ENCODE assay signal across 8 mouse cellular contexts in the genomic region with DNA sequence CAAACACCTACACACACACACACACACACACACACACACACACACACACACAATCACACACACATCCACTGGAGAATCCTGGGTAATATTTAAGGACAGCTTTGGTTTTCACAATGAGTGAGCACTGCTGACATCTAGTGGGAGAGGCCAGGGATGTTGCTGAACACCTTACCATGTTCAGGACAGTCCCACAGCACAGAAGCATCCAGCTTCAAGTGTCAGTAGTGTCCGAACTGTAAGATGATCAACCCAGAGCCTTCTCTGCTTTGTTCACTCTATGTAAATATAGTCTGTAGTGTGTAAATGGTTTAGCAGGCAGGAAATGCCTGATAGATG.
DNase-seq lines count a peak whose midpoint lies in the region; ATAC-seq lines count a peak whose summit lies in the region.

No protein-coding gene starts in this region.

- no peak overlapping the region for H3K4me3 ChIP-seq in intestine, embryonic 15.5 days (replicated peaks)
- no peak overlapping the region for H3K4me3 ChIP-seq in neural tube, embryonic 14.5 days (ENCODE audit: low read depth, low read length)

- no peak overlapping the region for H3K4me2 ChIP-seq in intestine, embryonic 15.5 days (replicated peaks)
- H3K4me2 ChIP-seq in neural tube, embryonic 14.5 days (ENCODE audit: low read depth, low read length): no peak overlapping the region

- no peaks in the 10 kb centered on the region for H3K27me3 ChIP-seq in intestine, embryonic 15.5 days (replicated peaks)
- H3K27me3 ChIP-seq in neural tube, embryonic 14.5 days (ENCODE audit: control insufficient read depth, insufficient read depth, low read length): no peaks in the 10 kb centered on the region

- H3K4me1 ChIP-seq in intestine, embryonic 15.5 days (replicated peaks): no peaks in the 10 kb centered on the region
- no peaks in the 10 kb centered on the region for H3K4me1 ChIP-seq in neural tube, embryonic 14.5 days (ENCODE audit: control insufficient read depth, insufficient read depth, low read length)

- no peak overlapping the region for H3K27ac ChIP-seq in intestine, embryonic 15.5 days
- H3K27ac ChIP-seq in neural tube, embryonic 14.5 days (ENCODE audit: low read depth, low read length): no peak overlapping the region

- 34% methylated on average over 1 of the region's 1 CpGs for WGBS in intestine, embryonic 15.5 days
- WGBS in neural tube, embryonic 14.5 days: 73% methylated on average over 1 of the region's 1 CpGs

- DNase-seq in heart, adult 11 months: peak; percentile 14
- no peak for DNase-seq in heart, postnatal 25 days (ENCODE audit: low spot score)
- peak; percentile 11 for DNase-seq in 416B (ENCODE audit: low read depth)
- peak; percentile 16 for DNase-seq in embryo, embryonic 9.5 days (ENCODE audit: extremely low spot score)
- DNase-seq in cerebellum, postnatal 36 days: no peak
- DNase-seq in frontal cortex, postnatal 25 days (ENCODE audit: low spot score in 2 of 2): no peak

- intact Hi-C loops in heart, postnatal 25 days (cut with DNase I): no loop called here

- no peaks in the 10 kb centered on the region for H3K36me3 ChIP-seq in intestine, embryonic 15.5 days
- no peaks in the 10 kb centered on the region for H3K36me3 ChIP-seq in neural tube, embryonic 14.5 days (ENCODE audit: control insufficient read depth, insufficient read depth, low read length)

- H3K9me3 ChIP-seq in intestine, embryonic 15.5 days: no peaks in the 10 kb centered on the region
- H3K9me3 ChIP-seq in neural tube, embryonic 14.5 days (ENCODE audit: control insufficient read depth, low read length): no peaks in the 10 kb centered on the region

- H3K9ac ChIP-seq in intestine, embryonic 15.5 days: no peak overlapping the region
- no peak overlapping the region for H3K9ac ChIP-seq in neural tube, embryonic 14.5 days (replicated peaks; ENCODE audit: low read depth, low read length)

- peak; percentile 51; the same call in 1 of the 2 replicates for ATAC-seq in intestine, embryonic 15.5 days
- ATAC-seq in neural tube, embryonic 14.5 days (ENCODE audit: low read depth): peak; percentile 77; the same call in 1 of the 2 replicates

Comparison
In these comparisons a context has a peak if more than half of its experiments do, and no peak if none do; other contexts are left out.
1. DNase-seq: peak in heart, adult 11 months (single experiment), 416B (single experiment) and embryo, embryonic 9.5 days (single experiment); none in heart, postnatal 25 days (single experiment), cerebellum, postnatal 36 days (0 of 2) and frontal cortex, postnatal 25 days (0 of 2).